Mouse (Mus musculus) c-Kit-negative CD71-positive TER-119-positive erythroid progenitor cells, embryonic 14.5 days (primary cell): ENCODE data around the gene Oxa1l.

Source experiments
- DNase-seq: peaks from one replicate; pipeline ENCODE4 v3.0.0-alpha.2; 2013; ENCODE audit warnings: low read depth, low spot score

Oxa1l gene

DNA sequence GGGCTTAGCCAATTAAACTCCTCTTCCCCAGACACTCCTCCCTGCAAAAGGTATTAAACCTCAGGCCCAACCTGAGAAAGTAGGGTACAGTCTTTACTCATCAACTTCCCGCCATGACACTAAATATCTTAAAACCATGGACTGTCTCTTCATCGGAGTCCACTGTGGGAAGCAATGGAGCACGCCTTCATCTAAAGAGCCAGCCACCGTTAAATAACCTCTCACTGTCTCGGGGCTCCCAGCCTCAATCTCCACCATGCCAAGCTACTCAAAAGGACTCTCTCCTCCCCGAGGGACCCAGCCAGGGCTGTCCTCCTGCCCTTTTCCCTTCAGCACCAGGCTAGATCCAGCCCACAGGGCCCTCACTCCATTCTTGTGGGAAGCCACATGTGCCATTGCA, 10.0 kb downstream of the Oxa1l start:
- DNase-seq, result no peak

DNA sequence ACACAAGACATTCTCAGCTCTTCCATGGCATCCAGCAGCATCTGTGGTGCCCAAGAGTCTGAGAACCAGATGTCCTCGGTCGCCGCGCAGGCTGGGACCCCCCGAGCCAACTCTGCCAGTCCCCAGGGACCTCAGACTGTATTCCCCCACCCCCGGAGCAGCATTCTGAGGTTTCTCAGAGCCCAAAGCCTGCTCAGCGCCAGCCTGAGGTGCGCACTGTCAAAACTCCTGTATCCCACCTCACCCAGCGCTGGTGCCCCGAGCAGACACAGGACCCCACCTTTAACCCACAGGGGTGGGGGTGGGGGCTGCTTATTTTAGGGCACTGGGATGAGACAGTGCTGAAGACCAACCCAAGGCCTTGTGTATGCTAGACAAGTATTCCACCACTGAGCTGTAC, 10.8 kb downstream of the Oxa1l start:
- DNase-seq, result no peak

DNA sequence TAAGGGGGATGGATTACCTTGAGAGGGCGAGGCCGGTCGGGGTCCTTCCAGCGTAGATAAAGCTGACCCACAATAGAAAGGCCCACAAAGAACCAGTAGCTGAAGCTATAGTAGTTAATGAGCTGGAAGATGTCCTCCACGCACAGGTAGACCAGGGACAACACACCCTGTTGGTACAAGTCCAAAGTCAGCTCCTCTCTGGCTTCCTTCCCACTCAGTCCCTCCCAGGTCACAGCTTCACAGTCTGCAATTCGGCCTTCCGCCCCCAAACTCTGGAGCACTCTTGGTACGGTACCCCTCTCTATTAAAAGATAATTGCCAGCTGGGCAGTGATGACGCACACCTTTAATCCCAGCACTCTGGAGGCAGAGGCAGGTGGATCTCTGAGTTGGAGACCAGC, 12.3 kb downstream of the Oxa1l start:
- DNase-seq, result no peak

DNA sequence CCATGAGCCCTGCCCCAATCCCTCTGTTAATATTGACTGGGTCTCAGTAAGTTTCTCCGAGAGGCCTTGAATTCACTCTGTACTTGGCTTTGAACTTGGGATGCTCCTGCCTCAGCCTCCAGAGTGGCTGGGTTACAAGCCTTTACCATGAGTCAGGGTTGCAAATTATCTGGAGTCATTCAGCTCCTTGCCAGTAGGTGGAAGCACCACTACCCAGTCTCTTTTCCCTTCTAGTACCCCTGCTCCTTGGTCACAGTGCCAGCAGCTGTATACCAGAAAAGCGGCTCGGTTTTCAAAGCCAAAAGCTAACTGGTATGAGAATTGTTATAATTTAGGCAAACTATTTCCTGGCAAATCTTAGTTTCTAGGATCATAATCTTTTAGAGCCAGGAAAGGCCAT, 15.3 kb downstream of the Oxa1l start:
- DNase-seq, result no peak

DNA sequence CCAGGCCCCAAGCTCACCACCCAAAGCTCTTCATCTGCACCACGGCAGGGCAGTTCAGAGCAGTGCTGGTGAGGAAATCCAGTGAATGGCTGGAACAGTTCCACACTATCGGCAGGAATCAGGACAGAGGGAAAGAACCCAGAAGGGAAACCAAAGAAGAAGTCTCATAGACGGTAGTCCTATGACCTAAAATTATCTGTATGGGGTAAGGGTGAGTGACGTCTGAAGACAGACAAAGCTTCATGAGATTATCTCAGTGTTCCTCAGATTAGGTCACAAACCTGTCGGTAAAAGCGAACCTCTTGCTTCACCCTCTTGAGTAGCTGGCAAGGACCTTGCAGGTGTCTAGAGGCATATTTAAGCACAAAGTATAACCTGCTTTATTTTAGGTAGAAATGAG, 16.5 kb downstream of the Oxa1l start:
- DNase-seq, result no peak

DNA sequence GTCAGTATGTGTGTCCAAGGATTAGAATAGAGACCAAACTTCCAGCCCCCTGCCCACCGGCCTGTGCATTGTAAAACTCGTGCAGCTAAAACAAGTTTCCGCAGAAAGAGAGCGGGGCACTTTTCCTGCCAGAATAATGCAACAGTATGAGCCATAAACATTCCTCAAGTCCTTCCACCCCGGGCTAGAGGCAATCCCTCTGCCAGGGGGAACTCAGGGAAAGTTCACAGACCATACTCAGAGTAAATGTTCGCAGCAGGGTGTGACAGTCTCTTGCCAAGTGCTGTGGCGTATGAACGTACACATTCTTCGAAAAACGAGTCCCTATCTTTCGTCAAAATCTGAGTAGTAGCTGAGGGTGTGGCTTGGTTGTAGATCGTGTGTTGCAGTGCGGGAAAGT, 18.9 kb downstream of the Oxa1l start:
- no peak for DNase-seq

DNA sequence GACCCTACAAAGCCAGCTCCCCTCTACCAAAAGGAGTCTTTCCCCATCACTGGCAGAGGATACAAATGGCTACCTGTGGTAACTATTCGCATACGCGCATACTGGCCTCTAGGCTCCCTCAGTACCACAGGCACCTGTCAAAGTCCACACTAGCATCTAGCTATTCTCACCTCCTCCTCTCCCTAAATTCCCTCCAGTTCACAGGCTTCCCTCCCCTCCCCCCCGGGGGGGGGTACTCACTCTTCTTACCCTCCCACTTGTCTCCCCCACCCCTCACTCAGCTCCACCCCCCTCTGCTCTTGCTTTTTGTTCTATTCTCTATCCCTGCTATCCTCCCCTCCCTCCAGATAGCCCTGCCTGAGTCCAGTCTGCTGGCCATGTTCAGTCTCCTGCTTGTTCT, 20.0 kb downstream of the Oxa1l start:
- DNase-seq, result no peak

DNA sequence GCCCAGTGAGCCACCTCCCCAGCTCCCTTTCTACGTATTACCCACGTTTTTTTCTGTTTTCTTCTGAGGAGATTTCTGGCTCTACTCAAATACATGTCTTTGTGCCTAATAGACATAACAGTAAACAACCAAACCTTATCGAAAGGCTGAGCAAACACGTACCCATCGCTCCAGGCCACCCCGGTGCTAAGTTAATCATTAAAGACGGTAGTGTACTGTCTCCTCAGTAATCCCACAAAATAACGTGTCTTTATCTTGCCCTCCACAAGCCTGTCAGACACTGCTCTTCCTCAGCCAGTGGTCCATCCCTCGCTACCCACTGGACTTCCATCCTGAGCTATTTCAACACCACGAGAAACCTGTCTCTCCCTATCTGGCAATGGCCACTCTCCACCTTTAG, 21.2 kb downstream of the Oxa1l start:
- DNase-seq, result no peak

DNA sequence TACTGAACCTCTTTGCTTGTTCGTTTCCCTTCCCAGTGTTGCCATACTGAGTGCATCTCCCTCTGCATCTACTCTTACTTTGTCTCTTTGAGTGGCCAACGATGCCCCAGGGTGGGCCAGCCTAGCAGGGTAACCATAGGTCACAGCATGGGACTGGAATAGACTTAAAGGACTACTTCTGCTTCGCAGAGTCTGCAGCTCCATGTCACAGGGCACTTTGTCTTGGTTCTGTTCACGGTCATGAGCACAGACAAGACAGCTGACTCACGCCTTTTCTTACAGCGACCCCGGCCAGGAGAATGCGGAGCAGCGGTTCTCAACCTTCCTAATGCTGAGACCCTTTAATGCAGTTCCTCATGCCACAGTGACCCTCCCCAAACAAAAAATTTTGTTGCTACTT, 22.0 kb downstream of the Oxa1l start:
- no peak for DNase-seq

DNA sequence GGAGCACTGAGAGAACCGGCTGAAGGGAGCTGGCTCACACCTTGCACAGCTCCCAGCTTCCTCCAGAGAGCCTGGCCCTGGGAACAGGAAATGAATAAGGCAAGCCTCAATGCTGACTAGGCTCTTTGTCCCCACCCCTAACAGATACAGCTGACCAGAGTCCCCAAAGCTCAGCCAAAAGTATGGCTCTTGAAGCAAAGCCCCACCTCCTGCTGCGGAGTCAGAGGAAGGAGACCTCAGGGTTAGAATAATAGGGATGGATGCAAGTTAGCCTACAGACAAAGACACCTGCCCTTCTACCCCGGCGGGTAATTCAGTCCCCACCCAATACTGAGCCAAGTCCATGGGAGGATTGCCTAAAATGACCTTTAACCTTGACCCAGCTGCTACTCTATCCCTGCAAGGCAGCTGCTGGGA, 22.7 kb downstream of the Oxa1l start:
- no peak for DNase-seq

DNA sequence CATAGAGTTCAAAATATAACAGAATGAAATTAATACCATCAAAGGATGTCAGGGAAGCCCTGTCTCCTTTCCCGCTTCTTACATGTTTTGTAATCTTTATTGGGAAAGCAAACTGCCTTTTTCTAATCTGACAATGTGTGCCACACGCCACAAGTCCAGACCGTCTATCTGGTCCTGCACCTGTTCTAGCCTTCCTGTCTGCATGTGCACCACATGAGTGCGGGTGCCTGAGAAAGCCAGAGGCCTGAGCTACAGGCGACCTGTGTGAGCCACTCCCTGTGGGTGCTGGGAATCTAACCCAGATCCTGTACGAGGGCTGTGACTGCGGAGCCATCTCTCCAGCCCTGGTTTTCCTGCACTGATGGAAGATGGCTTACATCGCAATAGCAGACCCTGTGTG, 23.8 kb downstream of the Oxa1l start:
- no peak for DNase-seq

DNA sequence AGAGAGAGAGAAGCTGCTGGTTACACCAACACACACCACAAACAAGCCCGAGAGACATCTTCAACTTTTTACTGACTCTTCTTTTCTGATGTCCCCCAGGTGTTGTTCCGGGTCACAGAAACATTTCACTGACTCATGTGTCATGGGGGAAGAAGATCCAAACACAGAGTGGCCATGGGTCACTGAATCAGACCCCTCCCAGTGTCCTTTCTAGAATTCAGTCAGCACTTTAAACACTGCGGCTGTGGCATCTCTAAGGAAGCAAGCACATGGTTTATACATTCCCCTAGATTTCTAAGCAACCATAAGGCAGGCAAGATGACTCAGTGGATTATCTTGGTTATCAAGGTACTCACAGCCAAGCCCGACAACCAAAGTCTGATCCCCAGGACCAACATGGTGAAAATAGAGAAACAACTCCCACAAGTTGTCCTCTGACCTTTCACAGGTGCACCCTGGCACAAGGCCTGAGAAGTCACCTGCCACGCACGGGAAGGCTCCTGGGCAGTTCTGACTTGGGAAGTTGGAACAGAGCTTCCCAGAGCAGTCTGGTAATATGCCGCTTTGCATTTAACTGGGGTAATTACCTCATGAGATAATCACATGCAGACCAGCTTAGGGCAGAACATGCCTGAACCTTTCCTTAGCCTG, 25.5 kb downstream of the Oxa1l start:
- DNase-seq, result no peak

DNA sequence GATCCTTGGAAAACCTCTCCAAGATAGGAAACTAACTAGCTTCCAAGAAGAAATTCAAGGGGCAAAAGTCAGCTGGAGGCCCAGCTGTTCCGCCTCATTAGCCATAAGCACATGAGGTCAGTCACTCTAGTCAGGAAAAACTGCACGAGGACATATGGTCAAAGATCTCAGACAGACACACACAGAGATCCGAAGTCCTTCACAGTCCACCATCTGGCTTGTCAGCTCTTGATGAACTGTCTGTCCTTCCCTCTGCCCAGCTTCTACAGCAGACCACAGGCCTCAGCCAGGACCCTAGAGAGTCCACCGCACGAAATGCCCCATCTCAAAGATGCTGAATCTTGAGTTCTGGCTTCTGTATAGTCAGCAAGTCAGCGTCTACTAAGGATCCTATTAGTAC, 26.9 kb downstream of the Oxa1l start:
- DNase-seq, result no peak

DNA sequence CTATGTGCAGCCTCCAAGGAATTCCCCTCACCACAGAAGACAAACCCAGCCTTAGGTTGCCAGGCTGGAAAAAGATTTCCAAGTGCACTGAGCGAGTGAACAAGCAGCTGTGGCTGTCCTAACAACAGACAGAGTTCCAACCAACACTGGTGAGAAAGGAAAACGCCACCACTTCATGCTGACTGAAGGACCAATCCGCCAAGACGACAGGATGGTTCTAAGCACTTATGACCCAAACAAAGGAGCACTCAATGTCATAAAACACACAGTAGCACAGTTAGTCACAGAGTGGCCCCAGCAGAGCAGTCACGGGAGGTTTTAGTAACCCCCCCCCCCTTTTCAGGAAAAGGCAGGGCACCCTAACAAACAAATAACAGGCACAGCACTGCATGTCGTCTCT, 30.2 kb downstream of the Oxa1l start:
- no peak for DNase-seq

DNA sequence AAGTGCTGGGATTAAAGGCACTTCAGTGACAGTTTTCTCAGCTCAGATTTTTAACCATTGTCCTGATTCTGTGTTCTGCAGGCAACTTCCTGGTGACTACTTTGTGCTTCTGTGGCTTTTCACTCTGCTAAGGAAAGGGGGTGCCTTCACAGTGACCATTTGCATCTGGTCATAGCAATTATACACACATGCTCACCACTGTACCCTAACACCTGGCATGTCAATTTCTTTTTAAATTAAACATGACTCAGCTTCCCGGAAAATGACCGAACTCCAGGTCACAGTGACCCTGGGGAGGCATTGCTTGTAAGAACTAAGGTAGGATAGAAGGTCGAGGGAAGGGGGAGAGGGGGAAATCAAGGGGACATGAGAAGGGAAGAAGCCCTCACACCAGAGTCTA, 33.2 kb downstream of the Oxa1l start:
- DNase-seq, result no peak

DNA sequence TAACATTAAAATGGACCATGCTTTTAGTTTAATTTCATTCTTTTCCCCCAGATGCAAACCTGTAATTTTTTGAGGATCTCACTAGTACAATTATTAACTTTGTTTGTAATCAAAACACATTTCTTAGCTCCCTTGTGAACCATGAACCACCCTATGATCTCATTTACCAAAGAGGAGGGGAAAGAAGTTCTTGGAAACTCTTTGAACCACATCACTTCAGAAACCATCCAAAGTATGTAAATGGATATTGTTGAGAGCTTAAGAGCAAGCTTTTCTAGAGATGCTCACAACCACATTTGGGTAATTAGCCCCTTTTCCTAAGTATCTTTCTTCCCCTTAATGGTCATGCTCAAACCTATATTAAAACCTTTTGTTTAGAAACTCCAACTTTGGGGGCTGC, 33.7 kb downstream of the Oxa1l start:
- no peak for DNase-seq

DNA sequence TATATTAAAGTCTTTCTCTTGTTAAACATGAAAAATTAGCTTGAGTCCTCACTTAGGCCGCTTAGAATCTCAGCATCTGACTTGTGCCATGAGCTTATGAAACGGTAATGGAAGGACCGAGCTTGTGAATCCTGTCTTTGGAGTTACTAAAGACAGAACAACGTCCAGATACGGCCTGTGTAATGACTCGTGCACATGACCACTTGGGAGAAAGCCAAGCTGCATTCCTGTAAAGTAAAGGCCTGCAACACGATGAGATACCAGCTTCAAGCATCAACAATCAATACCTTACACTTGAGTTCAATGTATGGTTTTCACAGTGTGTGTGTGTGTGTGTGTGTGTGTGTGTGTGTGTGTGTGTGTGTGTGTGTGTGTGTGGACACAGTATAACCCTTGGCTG, 36.1 kb downstream of the Oxa1l start:
- DNase-seq, result no peak

DNA sequence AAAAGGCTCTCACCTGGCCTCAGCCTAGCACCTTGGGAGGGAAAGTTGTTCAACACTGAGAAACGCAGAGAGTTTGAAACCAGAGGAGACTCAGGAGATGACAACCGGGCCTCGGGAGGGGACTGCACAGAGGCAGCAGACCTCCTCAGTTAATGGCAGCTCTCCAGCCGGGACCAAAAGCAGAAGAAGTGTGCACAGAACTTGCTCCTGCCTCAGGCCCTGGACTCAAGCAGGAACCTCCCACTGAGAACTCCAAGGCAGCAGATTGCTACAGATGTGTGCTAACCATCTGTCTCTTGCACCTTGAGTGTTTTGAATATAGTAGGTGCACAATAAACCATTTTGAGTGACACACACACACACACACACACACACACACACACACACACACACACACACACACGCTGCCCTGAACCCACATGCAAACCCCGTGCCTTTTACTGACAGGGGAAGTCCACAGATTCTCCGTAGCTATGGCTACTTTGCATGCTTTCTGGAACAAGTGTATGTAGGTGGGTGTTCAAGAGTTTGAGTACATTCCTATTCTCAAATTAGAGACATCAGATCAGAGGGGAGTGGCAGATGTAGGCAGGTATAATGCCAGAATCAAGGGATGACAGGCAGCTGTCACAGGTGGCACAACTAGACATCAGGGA, 37.4 kb downstream of the Oxa1l start:
- DNase-seq, result no peak

DNA sequence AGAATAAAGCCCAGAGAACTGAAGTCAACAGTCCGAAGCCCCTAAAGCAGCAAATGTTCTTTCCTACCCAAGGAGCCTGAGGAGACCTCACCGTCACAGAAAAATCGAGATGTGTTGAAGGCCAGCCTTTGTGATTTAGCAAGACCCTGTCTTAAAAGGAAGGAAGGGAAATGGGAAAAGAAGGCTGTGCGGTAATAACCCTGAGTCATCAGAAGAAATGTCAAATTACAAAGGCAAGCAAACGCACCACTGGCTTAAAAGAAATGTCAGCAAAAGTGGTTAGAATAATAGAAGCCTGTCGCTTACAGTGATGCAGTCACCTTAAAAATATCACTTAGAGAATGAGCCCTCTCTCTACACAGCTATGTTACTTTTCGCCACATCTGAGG, 37.9 kb downstream of the Oxa1l start:
- no peak for DNase-seq

DNA sequence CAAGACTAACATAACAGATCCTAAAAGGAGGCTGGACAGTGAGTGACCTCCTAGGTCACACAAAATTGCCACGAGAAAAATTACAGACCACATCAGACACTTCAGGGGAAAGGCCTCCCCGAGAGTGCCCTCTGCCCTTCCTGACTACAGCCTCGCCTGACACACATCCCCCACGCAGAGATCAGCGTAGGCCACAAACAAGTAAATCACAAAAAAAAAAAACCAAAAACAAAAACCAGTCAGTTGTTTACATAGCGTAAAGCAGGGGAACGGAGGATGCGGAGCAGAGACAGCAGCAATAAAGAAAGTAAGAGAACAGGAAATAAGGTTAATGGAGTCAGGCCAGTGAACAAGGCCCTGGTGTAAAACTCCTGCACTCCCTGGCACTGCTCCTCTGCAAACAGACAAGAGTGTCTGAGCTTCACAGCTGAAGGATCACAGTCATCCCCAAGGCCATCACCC, 38.3 kb downstream of the Oxa1l start:
- no peak for DNase-seq

DNA sequence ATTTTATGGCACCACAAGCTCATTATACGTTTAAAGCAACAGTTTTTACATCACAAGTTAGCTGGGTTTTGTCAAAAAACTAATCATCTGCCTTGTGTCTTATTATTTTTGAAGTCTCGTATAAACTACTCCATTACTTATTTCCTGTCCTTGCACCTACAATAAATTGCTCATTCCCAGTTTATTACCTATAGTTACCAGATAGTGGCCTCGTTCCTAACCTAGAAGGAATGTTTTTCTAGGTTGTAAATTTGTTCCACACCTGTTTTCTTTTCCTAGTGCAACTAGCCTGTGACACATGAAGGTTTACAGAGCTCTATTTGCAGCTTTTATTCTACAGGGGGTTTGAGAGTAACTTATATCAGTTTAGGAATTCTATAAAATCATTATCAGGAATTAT, 41.1 kb downstream of the Oxa1l start:
- DNase-seq, result no peak

DNA sequence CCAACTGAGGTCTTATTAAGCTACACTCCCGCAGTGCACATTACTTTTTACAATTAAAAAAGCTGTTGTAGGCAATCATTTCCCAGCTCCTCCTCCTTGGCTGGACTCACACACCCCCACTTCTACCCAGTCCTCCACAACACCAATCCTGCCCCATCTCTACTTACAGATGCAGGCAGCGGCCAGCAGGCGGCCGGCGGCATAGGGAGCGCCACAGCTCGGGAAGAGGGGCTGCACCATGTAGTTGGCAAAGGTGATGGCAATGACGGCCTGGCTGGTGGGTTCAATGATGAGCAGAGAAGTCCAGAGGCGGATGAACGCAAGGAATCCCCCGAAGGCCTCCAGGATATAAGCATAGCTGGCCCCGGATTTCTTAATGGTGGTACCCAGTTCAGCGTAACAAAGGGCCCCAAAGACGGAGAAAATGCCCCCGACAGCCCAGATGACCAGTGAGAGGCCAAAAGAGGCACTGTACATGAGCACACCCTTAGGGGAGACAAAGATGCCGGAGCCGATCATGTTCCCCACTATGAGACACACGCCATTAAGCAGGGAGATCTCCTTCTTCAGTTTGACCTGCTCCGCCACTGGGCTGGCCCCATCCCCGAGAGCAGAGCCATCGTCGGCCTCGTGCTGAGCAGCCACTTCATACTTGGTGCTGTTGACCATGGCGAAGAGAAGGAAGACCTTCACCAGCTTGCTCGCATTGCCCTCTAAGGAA, 47.9 kb downstream of the Oxa1l start:
- no peak for DNase-seq

DNA sequence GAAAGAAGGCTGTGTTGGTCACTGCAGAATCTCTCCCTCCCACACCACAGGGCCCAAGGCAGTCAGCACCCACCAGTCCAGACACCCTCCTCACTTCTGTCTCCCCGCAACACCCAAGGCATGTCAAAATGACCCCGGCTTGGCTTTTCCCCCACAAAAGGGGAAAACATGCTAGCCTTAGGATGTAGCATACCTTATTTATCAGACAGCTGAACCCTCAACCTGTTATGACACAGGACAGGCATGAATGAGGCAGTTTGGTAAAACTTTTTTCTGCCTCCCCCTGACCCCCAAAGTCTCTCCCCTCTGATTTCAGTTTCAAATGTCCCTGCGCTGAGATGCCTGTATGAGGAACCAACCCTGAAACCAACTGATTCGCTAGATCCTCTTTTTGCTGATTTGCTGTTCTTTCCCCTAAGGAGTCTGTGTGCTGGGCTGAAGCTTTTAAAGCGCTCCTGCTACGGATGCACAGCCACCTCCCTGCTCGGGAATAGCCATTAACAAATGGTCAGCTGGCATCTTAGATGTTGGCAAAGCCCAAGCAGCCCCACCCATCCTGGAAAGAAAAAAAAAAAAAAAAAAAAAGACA, 48.5 kb downstream of the Oxa1l start:
- no peak for DNase-seq
